Mouse (Mus musculus) hindbrain, embryonic 10.5 days (tissue): ENCODE measurements at regions not wholly inside any gene's neighbourhood (a gene's known extent, or its start where the extent isn't known, plus 50 kb on each side); places are given as distances from the start of the nearest gene placed in this dataset.
"Not testable (repeated sequence)": the region's sequence is repeated elsewhere in the genome, so short reads cannot be mapped to it uniquely, and the experiment has no call there.

Experiments used
- DNase-seq: peaks from one replicate; pipeline ENCODE4 v3.0.0-alpha.2; 2017; ENCODE audit warnings: low spot score
- H3K27ac ChIP-seq: fragments of 300-500 bp; sonication (generic); 2 replicates; pipeline ENCODE4 v1.5.1; 2016; ENCODE audit warnings: mild to moderate bottlenecking, moderate library complexity
- H3K27me3 ChIP-seq: fragments of 300-500 bp; sonication (generic); 2 replicates; pipeline ENCODE4 v1.6.1; 2016; ENCODE audit warnings: mild to moderate bottlenecking; ENCODE audit not compliant: poor library complexity, insufficient read depth, severe bottlenecking
- H3K36me3 ChIP-seq: fragments of 300-500 bp; sonication (generic); 2 replicates; pipeline ENCODE4 v1.6.1; 2016; ENCODE audit warnings: mild to moderate bottlenecking, moderate library complexity
- H3K4me1 ChIP-seq: fragments of 300-500 bp; sonication (generic); replicated peaks from 2 replicates; pipeline ENCODE4 v1.6.1; 2016; ENCODE audit warnings: mild to moderate bottlenecking
- H3K4me3 ChIP-seq: fragments of 300-500 bp; sonication (generic); 2 replicates; pipeline ENCODE4 v1.5.1; 2016; ENCODE audit warnings: mild to moderate bottlenecking, moderate library complexity
- H3K9me3 ChIP-seq: fragments of 300-500 bp; sonication (generic); 2 replicates; pipeline ENCODE4 v1.6.1; 2016; ENCODE audit warnings: mild to moderate bottlenecking, moderate library complexity
- WGBS: fragments of 180-500 bp; shearing (Covaris S2); methylation state at CpG from one replicate; pipeline ENCODE4 v1.1.7; 2016; 5-methylcytosine and 5-hydroxymethylcytosine counted together

DNA sequence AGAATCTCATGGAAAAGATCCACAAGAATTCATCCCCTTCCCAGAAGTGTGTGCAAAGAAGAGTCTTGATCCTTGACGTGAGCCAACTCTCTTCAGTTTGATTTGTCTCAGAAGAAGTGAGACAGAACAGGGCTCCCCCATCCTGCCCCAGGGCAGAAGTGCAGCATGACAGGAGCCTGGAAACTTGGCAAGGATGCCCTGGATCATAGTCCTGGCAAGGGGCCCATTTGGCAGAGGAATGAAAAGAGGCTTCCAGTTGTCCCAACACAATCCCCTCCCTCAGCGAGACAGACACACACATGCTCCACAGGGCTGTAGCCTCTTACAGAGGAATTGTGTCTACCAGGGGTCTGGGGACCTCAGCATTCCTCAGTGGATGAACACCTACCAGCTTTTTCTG is 102.7 kb downstream of the Ptpn20 start:
- no peak overlapping the region for H3K27ac ChIP-seq
- 0 out of 2 replicates have a peak, but pooled peaks cover 13% of the 10 kb centered on the region for H3K4me1 ChIP-seq
- no peak for DNase-seq
- 80% methylated on average over 2 of the region's 2 CpGs for WGBS
- no peak overlapping the region for H3K4me3 ChIP-seq
- no peaks in the 10 kb centered on the region for H3K9me3 ChIP-seq
- H3K36me3 ChIP-seq: no peaks in the 10 kb centered on the region
- no peaks in the 10 kb centered on the region; the same call in 1 of the 2 replicates for H3K27me3 ChIP-seq

DNA sequence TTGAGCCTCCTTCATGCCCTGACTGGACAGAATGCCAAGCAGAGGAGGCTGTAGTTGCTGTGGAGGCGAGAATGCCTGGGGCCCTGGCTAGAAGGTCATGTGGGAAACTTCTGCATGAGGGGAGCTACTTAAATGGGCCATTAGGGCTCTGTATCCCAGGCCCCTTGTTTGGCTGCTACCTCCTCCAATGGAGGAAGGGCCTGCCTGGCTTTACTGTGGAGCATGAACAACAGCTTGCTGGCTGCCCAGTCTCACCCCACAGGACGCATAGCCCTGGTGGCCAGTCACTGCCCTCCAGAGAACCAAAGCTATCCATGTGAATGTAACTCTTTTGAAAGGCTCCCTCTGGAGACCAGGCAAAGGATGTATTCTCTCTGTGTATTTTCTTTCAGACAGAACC is 105.2 kb downstream of the Ptpn20 start:
- no peaks in the 10 kb centered on the region for H3K36me3 ChIP-seq
- 0 out of 2 replicates have a peak, but pooled peaks cover 8% of the 10 kb centered on the region for H3K4me1 ChIP-seq
- no peak for DNase-seq
- no peaks in the 10 kb centered on the region for H3K9me3 ChIP-seq
- H3K27me3 ChIP-seq: no peaks in the 10 kb centered on the region; the same call in 1 of the 2 replicates
- no peak overlapping the region for H3K4me3 ChIP-seq
- H3K27ac ChIP-seq: no peak overlapping the region
- WGBS: 72% methylated on average over 2 of the region's 2 CpGs

DNA sequence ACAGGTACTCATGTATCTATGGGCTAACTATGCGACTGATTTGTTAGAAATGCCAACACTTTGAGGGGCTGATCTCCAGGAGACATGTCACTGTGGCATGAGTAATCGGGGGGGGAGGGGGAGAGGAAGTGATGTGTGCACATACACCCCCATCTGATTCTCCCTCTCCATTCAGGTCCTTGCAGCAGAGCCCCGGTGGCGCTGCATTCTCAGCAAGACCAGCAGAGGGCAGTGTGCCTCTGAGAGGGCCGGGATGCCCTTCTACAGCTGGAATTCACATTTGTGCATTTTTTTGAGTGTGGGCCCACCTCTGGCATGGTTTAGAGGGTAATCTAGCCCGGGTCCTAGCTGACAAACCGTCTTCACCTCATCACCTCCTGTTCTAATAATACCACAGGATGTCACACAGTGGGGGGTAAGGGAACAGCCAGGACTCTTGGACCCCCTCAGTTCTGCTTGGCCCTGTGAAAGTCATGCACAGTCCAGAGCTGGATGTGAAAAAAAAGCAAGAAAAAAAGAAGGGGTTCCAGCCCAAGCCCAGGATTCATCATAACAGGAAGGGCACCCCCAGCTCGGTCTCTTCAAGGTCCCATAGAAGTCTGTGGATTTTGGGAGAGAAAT is 106.5 kb downstream of the Ptpn20 start:
- no peaks in the 10 kb centered on the region for H3K9me3 ChIP-seq
- DNase-seq: peak; percentile 80
- 23% methylated on average over 8 of the region's 8 CpGs for WGBS
- 0 out of 2 replicates have a peak, but pooled peaks cover 8% of the 10 kb centered on the region for H3K4me1 ChIP-seq
- H3K36me3 ChIP-seq: no peaks in the 10 kb centered on the region
- H3K4me3 ChIP-seq: no peak overlapping the region
- H3K27ac ChIP-seq: no peak overlapping the region
- no peaks in the 10 kb centered on the region; the same call in 1 of the 2 replicates for H3K27me3 ChIP-seq

DNA sequence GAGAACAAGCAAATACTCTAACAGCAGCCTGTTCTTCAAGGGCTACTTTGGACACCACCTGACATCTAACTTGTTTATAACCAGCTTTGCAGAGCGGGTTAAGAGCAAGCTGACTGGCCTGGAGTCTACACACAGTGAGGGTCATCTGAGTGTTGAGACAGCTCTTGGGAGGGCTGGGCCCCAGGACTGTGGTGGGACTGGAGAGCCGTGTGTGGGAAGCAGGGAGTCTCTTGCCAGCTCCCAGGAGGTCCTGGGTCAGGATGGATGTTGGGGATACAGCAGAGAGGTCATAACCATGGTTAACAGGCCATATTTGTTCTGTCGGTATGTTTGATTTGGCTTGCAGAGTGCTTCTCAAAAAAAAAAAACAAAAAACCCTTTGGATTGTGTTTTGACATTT is 107.8 kb downstream of the Ptpn20 start:
- 70% methylated on average over 3 of the region's 3 CpGs for WGBS
- DNase-seq: no peak
- Histone ChIP-seq H3K36me3 (no peaks in the 10 kb centered on the region), H3K4me1 (0 out of 2 replicates have a peak, but pooled peaks cover 8% of the 10 kb centered on the region), H3K27ac (no peak overlapping the region), H3K9me3 (no peaks in the 10 kb centered on the region), H3K27me3 (no peaks in the 10 kb centered on the region), H3K4me3 (no peak overlapping the region)

DNA sequence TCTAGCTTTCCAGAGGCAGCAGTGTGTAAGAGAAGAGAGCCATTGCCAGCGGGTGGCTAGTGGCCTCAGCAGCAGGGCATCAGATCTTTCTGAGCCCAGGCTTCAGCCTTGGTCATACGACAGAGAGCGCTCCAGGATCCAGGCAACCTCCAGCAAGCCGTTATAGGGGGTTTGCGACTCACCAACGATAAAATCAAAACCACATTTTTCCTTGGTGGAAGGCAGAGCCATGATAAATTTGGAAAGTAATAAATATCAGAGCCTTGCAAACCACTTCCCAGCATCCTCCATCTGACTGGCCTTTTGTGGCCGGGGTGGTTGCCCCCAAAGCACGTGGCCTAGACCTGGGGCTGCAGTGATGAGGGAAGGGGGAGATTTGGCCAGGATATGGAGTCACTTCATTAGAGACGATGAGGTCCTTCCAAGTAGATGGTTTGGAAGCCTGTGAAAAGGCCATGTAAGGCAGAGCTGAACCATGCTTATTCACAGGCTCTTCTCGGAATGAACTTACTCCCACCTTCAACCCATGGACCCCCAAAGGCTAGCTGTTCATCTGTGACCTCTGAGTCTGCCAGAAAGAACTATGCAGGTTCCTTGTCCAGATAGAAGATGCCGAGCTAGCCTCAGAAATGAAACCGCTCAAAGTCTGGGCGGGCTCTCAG is 110.9 kb downstream of the Ptpn20 start:
- Histone ChIP-seq H3K36me3 (no peaks in the 10 kb centered on the region), H3K9me3 (no peaks in the 10 kb centered on the region), H3K27ac (no peak overlapping the region), H3K4me3 (no peak overlapping the region), H3K27me3 (no peaks in the 10 kb centered on the region), H3K4me1 (no peaks in the 10 kb centered on the region)
- DNase-seq: no peak
- 85% methylated on average over 13 of the region's 13 CpGs for WGBS

DNA sequence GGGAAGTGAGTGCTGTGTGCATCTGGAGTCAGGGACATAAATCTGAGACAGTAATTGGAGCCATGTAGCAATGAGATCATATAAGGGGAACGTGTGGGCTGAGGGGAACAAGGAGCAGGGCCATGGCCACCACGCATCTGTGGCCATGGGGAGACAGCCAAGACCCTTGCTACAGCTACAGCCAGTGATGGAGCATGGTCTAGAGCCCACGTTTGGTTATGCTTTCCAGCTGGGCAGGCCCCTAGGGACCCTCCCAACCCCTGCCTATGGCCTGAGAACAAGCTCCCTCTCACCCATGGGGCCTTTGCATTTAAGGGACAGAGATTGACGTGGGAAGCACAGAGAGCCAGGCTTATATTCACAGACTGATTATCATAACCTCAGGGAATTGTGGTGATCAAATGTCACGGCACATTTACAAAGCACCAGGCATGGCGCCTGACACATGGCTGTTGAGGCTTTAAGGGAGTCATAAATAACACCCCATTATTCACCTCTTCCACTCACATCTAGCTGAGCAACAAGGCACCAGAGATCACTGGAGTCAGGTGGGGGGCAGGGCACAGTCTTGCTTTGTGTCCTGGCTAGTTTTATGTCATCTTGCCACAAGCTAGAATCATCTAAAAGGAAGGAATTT is 118.8 kb downstream of the Ptpn20 start:
- no peak for DNase-seq

DNA sequence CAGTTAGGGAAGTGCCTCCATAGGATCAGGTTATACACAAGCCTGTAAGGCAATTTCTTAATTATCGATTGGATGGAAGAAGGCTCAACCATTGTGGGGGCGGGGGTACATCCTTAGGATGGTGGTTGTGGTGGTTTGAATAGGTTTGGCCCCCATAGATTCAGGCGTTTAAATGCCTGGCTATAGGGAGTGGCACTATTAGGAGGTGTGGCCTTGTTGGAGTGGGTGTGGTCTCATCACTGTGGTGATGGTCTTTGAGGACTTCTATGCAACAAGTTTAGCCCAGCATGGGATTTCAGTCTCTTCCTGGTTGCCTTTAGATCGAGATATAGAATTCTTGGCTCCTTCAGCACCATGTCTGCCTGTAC is 119.3 kb downstream of the Ptpn20 start:
- H3K4me3 ChIP-seq: no peak overlapping the region
- H3K27me3 ChIP-seq: no peaks in the 10 kb centered on the region
- DNase-seq: no peak
- H3K9me3 ChIP-seq: no peaks in the 10 kb centered on the region
- H3K4me1 ChIP-seq: peaks cover 9% of the 10 kb centered on the region
- no peaks in the 10 kb centered on the region for H3K36me3 ChIP-seq
- H3K27ac ChIP-seq: 0 out of 2 replicates have a peak overlapping the region, but pooled peaks have one; percentile 50
- WGBS: 86% methylated on average over 4 of the region's 4 CpGs

More for the DNA sequence above, 118.8 kb downstream of the Ptpn20 start:
- Histone ChIP-seq H3K27me3 (no peaks in the 10 kb centered on the region), H3K4me3 (no peak overlapping the region), H3K36me3 (no peaks in the 10 kb centered on the region), H3K27ac (peak overlapping the region; percentile 50; the same call in 1 of the 2 replicates), H3K9me3 (no peaks in the 10 kb centered on the region), H3K4me1 (peaks cover 9% of the 10 kb centered on the region)
- WGBS: 52% methylated on average over 6 of the region's 6 CpGs

DNA sequence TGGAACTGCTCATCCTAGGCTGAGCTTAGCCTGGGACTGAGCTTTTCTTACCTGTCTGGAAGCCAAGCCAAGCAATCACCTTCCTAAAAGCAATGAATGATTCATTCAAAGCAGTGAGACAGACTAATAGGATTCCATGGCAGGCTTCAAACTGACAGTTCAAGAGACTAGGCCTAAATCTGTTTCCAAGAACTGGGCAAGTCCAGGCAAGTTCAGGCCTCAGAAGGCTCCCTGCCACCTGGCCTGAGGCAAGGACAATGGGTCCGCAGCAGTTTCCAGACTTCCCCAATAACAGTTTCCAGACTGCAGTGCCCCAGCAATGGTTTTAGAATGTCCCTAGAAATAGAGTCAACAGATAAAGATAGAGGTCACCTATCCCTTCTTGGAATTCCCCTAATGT is 123.5 kb downstream of the Ptpn20 start:
- WGBS: 98% methylated on average over 1 of the region's 1 CpGs
- H3K27me3 ChIP-seq: no peaks in the 10 kb centered on the region
- H3K36me3 ChIP-seq: no peaks in the 10 kb centered on the region
- H3K27ac ChIP-seq: no peak overlapping the region
- no peak for DNase-seq
- no peaks in the 10 kb centered on the region for H3K9me3 ChIP-seq
- H3K4me1 ChIP-seq: peaks cover 7% of the 10 kb centered on the region
- no peak overlapping the region for H3K4me3 ChIP-seq

DNA sequence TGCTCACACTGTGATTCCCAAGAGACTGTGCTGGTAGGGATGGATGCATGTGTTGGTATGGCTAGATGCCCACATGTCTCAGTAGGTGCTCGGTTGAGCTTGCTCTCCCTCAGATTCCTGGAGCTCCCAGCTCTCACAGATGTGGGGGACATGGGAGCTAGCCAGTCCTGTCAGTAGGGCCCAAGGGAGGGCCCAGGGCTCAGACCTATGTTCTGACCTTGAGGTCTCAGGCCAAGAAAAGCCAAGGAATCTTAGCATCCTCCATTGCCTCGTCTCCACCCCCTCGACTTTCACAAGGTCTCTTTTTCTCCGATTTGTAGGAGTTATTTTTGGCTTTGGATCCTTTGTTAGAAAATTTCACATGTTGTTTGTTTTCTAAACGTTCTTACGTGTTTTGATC is 130.6 kb downstream of the Ptpn20 start:
- H3K27me3 ChIP-seq: no peaks in the 10 kb centered on the region
- no peaks in the 10 kb centered on the region for H3K9me3 ChIP-seq
- 88% methylated on average over 6 of the region's 6 CpGs for WGBS

DNA sequence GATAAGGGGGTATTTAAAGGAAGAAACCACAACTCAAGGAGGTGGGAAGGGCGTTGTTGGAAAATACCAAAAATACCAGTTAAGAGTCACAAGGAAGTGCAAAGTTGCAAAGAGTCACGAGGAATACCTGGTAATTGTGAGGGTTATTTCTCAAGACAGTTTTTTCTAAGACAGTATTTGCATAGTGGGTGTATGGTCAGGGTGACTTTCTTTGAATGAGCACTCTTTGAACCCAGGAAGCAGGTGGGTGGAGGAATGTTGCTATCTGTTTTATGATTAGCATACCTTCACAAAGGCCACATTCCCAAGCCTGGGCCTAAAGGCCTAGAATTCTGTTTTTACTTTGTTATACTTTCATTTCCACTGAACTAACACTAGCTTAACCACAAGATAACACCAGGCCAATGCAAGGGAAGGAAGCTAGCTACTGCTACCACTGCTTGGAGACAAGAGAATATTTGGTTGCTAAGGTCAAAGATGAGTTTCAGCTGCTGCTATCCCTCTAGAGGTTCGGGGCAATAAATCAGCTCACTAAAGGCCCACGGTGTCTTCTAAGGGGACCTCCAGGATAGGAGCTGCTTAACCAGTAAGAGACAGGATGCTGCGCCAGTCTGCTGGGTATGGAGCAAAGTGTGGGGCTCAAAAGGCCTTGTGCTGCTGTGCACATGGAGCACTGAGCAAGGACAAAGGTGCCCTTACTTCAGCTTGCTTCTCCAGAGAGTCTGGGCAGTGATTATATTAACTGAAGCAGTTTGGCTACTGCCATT is 133.6 kb downstream of the Ptpn20 start:
- not testable (repeated sequence) for H3K9me3 ChIP-seq, H3K27ac ChIP-seq, H3K27me3 ChIP-seq, H3K36me3 ChIP-seq, H3K4me3 ChIP-seq, DNase-seq, H3K4me1 ChIP-seq
- WGBS: 85% methylated on average over 5 of the region's 5 CpGs

More for the DNA sequence above, 130.6 kb downstream of the Ptpn20 start:
- no peak for DNase-seq
- Histone ChIP-seq H3K27ac (no peak overlapping the region), H3K4me1 (0 out of 2 replicates have a peak, but pooled peaks cover 5% of the 10 kb centered on the region), H3K36me3 (no peaks in the 10 kb centered on the region), H3K4me3 (no peak overlapping the region)

DNA sequence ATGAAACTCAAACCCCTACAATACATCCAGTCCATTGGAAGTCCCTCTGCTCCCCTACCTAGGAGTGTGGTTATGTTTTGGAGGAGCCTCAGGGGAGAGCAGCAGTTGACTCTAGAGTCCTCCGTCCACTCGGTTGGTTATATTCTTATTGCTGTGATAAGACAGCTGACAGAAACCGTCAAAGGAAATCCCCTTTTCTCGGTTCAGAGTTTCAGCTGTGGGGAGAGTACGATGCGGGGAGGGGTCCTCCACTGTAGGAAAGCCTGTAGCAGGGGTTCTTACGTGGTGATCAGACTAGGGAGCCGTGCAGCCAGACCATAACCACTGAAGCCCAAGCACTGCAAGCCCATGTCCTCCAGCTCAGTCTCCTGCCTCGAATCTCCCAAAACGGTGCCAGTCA is 137.5 kb downstream of the Ptpn20 start:
- no peak overlapping the region for H3K4me3 ChIP-seq
- WGBS: 90% methylated on average over 10 of the region's 10 CpGs
- no peaks in the 10 kb centered on the region for H3K9me3 ChIP-seq
- H3K27me3 ChIP-seq: no peaks in the 10 kb centered on the region
- DNase-seq: no peak
- H3K27ac ChIP-seq: no peak overlapping the region
- peaks cover 20% of the 10 kb centered on the region for H3K4me1 ChIP-seq
- no peaks in the 10 kb centered on the region for H3K36me3 ChIP-seq

DNA sequence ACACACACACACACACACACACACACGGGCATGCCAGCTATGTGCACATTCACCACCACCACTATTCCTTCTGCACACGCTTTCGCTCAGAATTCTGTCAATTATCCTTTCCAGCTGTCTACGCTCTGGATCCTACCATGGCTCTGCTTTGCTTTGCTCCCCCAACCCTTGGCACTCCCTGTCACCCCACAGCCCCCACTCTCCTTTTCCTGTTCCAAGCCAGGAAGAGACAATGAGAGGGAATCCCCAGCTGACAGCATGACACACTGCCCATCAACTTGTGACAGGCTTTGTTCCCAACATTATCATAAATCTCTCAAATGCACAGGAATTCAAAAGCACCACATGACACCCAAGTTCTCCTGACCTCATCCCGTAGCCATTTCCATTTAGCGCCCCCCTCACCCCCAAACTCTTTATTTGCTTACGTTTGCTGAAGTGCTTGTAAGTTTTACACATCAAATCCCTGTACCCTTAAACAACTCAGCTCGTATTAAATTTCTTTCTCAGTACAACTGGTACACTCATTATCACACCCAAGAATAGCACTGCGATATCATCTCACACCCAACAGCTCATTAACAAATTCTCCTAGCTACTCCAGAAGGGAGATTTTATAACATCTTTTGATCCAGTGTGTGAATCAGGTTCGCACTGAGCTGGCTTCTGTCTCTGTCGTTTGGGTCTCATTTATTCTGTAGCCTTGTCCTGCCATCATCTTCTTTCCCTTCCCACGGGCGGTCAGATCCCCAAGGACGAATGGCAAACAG is 140.3 kb downstream of the Ptpn20 start:
- Histone ChIP-seq H3K27ac (peak overlapping the region; percentile 35; the same call in 1 of the 2 replicates), H3K4me1 (peaks cover 39% of the 10 kb centered on the region), H3K27me3 (0 out of 2 replicates have a peak, but pooled peaks cover 4% of the 10 kb centered on the region), H3K36me3 (no peaks in the 10 kb centered on the region), H3K4me3 (no peak overlapping the region), H3K9me3 (no peaks in the 10 kb centered on the region)
- DNase-seq: peak; percentile 26
- WGBS: 58% methylated on average over 14 of the region's 14 CpGs
